Mouse (Mus musculus) hindbrain, embryonic 10.5 days (tissue): ENCODE data around the gene Dner. TPM values are rescaled to one million over a fixed set of nuclear protein-coding genes. Genes with fewer than 3 reads are reported as not detected.

Source experiments
- DNase-seq: peaks from one replicate; pipeline ENCODE4 v3.0.0-alpha.2; 2017; ENCODE audit warnings: low spot score
- H3K27ac ChIP-seq: fragments of 300-500 bp; sonication (generic); 2 replicates; pipeline ENCODE4 v1.5.1; 2016; ENCODE audit warnings: mild to moderate bottlenecking, moderate library complexity
- H3K27me3 ChIP-seq: fragments of 300-500 bp; sonication (generic); 2 replicates; pipeline ENCODE4 v1.6.1; 2016; ENCODE audit warnings: mild to moderate bottlenecking; ENCODE audit not compliant: poor library complexity, insufficient read depth, severe bottlenecking
- H3K36me3 ChIP-seq: fragments of 300-500 bp; sonication (generic); 2 replicates; pipeline ENCODE4 v1.6.1; 2016; ENCODE audit warnings: mild to moderate bottlenecking, moderate library complexity
- H3K4me1 ChIP-seq: fragments of 300-500 bp; sonication (generic); replicated peaks from 2 replicates; pipeline ENCODE4 v1.6.1; 2016; ENCODE audit warnings: mild to moderate bottlenecking
- H3K4me3 ChIP-seq: fragments of 300-500 bp; sonication (generic); 2 replicates; pipeline ENCODE4 v1.5.1; 2016; ENCODE audit warnings: mild to moderate bottlenecking, moderate library complexity
- H3K9me3 ChIP-seq: fragments of 300-500 bp; sonication (generic); 2 replicates; pipeline ENCODE4 v1.6.1; 2016; ENCODE audit warnings: mild to moderate bottlenecking, moderate library complexity
- WGBS: fragments of 180-500 bp; shearing (Covaris S2); methylation state at CpG from one replicate; pipeline ENCODE4 v1.1.7; 2016; 5-methylcytosine and 5-hydroxymethylcytosine counted together
- polyA plus RNA-seq: library from polyadenylated mRNA; unstranded; fragments of >200 nt; fragmentation: Nextera tagmentation; extraction: Ambion mirVana; gene quantifications from 2 replicates; pipeline ENCODE4 v1.2.1, GENCODE M21; 2016

Dner gene
- polyA plus RNA-seq, 1 experiment from 2014 or later, result 37.3 TPM

DNA sequence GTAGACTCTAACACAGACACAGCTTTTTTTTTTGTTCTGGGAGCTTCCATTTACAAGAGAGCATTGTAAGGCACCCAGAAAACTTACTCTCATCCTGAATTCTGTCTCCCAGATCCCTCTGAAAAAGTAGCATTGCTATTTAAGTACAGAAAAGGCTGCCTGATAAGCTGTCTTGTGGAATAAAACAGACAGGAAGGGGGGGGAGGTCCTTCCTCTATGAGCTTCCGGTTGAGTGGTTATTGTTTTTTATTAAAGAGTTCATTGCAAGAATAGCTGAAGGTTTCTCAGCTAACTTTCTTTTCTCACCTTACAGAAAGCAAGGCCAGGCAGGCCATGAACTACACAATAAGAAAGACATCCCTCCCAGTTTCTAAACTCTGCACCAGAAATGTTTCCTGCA is 77.9 kb downstream of the Dner start:
- Histone ChIP-seq H3K4me1 (peaks cover 48% of the 10 kb centered on the region), H3K36me3 (no peaks in the 10 kb centered on the region), H3K27me3 (no peaks in the 10 kb centered on the region), H3K4me3 (no peak overlapping the region), H3K27ac (no peak overlapping the region), H3K9me3 (no peaks in the 10 kb centered on the region)
- DNase-seq, result no peak
- WGBS, result 77% methylated on average over 1 of the region's 1 CpGs

GRCm38 (mm10) chr1:84616133-84616532 is 79.9 kb downstream of the Dner start:
- H3K27ac ChIP-seq, result no peak overlapping the region
- peaks cover 36% of the 10 kb centered on the region for H3K4me1 ChIP-seq
- H3K27me3 ChIP-seq, result no peaks in the 10 kb centered on the region
- no peak for DNase-seq
- no peak overlapping the region for H3K4me3 ChIP-seq
- H3K36me3 ChIP-seq, result no peaks in the 10 kb centered on the region
- H3K9me3 ChIP-seq, result no peaks in the 10 kb centered on the region

DNA sequence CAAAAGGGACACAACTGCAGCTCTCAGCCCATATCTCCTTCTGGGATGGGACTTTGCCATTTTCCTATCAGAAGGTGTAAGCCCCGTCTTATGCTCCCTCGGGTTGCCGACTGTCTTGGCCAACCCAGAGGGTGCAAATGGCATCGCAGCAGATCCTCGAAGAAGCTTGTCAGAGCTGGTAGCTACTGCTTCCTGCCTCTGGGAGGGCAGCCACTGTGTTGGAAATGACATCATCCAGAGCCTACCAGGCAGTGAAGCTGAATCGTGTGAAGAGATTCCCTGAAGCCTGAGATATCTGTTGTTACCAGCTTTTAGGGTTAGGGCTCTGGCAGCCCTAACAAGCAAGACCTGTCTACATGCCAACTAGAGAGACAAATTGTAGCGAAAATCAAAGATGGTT is 81.4 kb downstream of the Dner start:
- Histone ChIP-seq H3K27me3 (no peaks in the 10 kb centered on the region), H3K36me3 (no peaks in the 10 kb centered on the region), H3K27ac (no peak overlapping the region), H3K9me3 (no peaks in the 10 kb centered on the region), H3K4me3 (no peak overlapping the region), H3K4me1 (peaks cover 31% of the 10 kb centered on the region)
- WGBS, result 90% methylated on average over 7 of the region's 7 CpGs
- DNase-seq, result no peak

GRCm38 (mm10) chr1:84613119-84613518 is 82.9 kb downstream of the Dner start:
- Histone ChIP-seq H3K27me3 (no peaks in the 10 kb centered on the region), H3K27ac (peak overlapping the region; percentile 19; the same call in 1 of the 2 replicates), H3K4me3 (no peak overlapping the region), H3K9me3 (no peaks in the 10 kb centered on the region), H3K4me1 (peaks cover 28% of the 10 kb centered on the region), H3K36me3 (no peaks in the 10 kb centered on the region)
- DNase-seq, result peak; percentile 56
- WGBS, result 41% methylated on average over 8 of the region's 8 CpGs

DNA sequence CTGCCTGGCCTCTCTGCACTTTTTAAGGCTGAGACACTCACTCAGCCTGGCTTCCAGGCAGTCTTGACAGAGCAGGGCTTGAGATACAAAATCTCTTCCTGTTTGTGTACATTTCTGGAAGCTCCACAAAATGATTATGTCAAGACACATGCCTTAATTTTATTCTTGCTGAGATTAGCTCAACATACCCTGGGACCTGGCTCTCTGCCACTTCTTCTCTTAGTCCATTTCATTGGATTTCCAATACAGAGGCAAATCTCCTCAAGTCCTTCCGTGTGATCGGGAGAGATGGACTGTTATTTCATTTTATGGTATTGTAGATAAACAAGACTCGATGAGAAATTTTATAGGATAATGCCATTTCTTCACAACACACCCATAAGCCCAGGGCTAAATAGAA is 84.7 kb downstream of the Dner start:
- Histone ChIP-seq H3K9me3 (no peaks in the 10 kb centered on the region), H3K27ac (no peak overlapping the region), H3K27me3 (no peaks in the 10 kb centered on the region), H3K4me3 (no peak overlapping the region), H3K4me1 (peaks cover 18% of the 10 kb centered on the region), H3K36me3 (no peaks in the 10 kb centered on the region)
- DNase-seq, result no peak
- 87% methylated on average over 3 of the region's 3 CpGs for WGBS

DNA sequence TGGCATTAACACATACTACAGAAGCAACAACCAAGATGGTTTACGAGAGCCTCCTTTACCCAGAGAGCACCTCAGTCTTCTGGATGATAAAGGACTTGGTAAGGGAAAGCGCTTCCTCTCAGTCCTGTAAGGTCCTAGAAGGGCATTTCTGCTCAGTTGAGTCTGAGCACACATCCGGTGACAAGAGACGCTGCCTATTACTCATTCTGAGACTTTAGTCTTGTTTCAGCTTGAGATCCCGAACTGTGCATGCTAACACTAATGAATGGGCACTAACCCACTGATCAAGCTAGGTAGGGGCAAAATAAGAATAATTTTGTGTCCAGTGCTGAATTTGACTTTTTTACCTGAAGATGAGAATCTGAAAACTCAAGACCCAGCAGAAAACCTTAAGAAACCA is 97.0 kb downstream of the Dner start:
- 94% methylated on average over 5 of the region's 5 CpGs for WGBS
- no peak overlapping the region for H3K4me3 ChIP-seq
- H3K4me1 ChIP-seq, result no peaks in the 10 kb centered on the region
- H3K27me3 ChIP-seq, result no peaks in the 10 kb centered on the region
- no peaks in the 10 kb centered on the region for H3K9me3 ChIP-seq
- DNase-seq, result no peak
- H3K27ac ChIP-seq, result no peak overlapping the region
- no peaks in the 10 kb centered on the region for H3K36me3 ChIP-seq

DNA sequence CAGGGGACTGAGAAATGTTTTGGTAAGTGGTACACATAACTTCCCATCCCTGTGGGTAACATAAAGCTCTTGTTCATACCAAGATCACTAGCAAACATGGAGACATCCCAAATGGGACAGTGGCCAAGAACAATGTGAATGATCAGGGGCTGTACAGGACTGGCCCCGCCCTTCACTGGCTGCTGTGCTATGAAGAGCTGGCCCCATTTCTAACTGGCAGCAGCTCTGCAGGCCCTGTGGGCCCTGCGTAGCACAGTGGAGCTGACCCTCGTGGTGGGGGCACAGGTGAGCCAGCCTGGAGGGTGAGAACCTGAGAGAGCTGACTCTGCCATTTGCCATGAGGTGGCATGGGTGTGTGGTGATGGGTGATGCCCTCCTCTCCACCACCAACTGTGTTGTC is 100.0 kb downstream of the Dner start:
- no peaks in the 10 kb centered on the region for H3K9me3 ChIP-seq
- no peaks in the 10 kb centered on the region for H3K4me1 ChIP-seq
- no peak overlapping the region for H3K4me3 ChIP-seq
- no peak for DNase-seq
- H3K27ac ChIP-seq, result no peak overlapping the region
- H3K27me3 ChIP-seq, result no peaks in the 10 kb centered on the region
- H3K36me3 ChIP-seq, result no peaks in the 10 kb centered on the region
- 82% methylated on average over 3 of the region's 3 CpGs for WGBS

DNA sequence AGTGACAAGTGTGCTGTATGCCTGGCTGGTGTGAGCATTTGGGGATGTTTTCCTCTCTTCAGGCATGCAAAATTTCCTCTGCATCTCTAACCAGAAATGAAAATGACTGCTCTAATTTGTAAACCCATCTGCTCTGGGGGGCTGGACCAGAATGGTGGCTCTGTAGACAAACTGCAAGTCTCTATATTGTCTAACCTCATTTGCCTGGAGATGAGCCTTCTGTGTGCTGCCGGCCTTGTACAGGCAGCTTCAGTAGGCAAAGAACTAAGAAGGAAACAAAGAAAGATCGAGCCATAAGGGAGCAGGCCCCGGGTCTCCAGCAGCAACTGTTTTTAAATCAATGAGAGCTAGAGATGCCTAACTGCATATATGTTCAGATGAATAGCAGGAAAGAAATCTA is 103.6 kb downstream of the Dner start:
- H3K27ac ChIP-seq, result no peak overlapping the region
- no peak for DNase-seq
- H3K4me3 ChIP-seq, result no peak overlapping the region
- H3K36me3 ChIP-seq, result no peaks in the 10 kb centered on the region
- peaks cover 13% of the 10 kb centered on the region for H3K4me1 ChIP-seq
- 81% methylated on average over 3 of the region's 3 CpGs for WGBS
- H3K27me3 ChIP-seq, result no peaks in the 10 kb centered on the region
- no peaks in the 10 kb centered on the region for H3K9me3 ChIP-seq

DNA sequence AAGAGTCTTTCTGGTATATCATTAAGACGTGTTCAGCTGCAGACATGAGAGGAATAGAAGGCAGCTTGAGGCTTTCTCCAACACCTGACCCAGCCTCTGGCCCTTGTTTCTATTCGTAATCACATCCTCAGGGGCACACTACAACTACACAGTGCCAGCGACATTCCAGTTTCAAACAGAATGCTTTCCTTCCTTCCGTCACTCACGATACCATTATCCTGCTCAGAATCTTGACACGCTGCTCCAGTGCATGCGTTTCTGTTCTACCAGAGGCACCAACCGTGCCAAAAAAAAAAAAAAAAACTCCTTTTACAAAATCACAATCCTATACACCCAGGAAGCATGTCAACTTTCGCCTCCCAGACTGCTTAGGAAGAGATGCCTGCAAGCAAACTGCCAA is 105.5 kb downstream of the Dner start:
- H3K4me1 ChIP-seq, result peaks cover 20% of the 10 kb centered on the region
- no peaks in the 10 kb centered on the region for H3K9me3 ChIP-seq
- WGBS, result 72% methylated on average over 9 of the region's 9 CpGs
- no peaks in the 10 kb centered on the region for H3K27me3 ChIP-seq
- no peak overlapping the region for H3K27ac ChIP-seq
- no peak overlapping the region for H3K4me3 ChIP-seq
- no peaks in the 10 kb centered on the region for H3K36me3 ChIP-seq
- no peak for DNase-seq

DNA sequence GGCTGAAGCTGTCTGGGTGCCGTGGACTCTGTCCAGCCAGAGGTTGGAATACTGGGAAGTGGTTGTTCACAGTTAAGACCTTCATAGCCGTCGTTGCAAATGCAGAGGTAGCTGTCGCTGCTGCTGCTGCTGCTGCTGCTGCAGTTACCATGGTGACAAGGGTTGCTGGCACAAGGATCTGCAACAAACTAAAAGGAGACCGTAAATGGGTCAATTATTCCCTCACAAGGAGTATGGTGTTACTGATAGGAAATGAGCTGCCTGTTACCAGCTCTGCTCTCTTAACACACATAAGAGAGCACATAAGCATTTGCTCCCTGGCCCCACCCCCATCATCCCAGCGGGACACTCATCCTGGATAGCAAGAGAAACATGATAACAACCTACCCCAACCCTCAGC is 110.6 kb downstream of the Dner start:
- DNase-seq, result peak; percentile 35
- 14% methylated on average over 6 of the region's 6 CpGs for WGBS
- Histone ChIP-seq H3K27me3 (no peaks in the 10 kb centered on the region), H3K9me3 (no peaks in the 10 kb centered on the region), H3K27ac (no peak overlapping the region), H3K4me1 (peaks cover 24% of the 10 kb centered on the region), H3K36me3 (no peaks in the 10 kb centered on the region), H3K4me3 (no peak overlapping the region)

- WGBS, result 62% methylated on average over 2 of the region's 2 CpGs
- H3K4me3 ChIP-seq, result no peak overlapping the region
- H3K4me1 ChIP-seq, result peaks cover 12% of the 10 kb centered on the region
- H3K27me3 ChIP-seq, result no peaks in the 10 kb centered on the region
- H3K9me3 ChIP-seq, result no peaks in the 10 kb centered on the region
- DNase-seq, result peak; percentile 50
- H3K27ac ChIP-seq, result no peak overlapping the region
- H3K36me3 ChIP-seq, result no peaks in the 10 kb centered on the region
Measured at GRCm38 (mm10) chr1:84581812-84582211, 114.2 kb downstream of the Dner start.

GRCm38 (mm10) chr1:84561841-84562240 is 134.2 kb downstream of the Dner start:
- 86% methylated on average over 8 of the region's 8 CpGs for WGBS
- Histone ChIP-seq H3K36me3 (no peaks in the 10 kb centered on the region), H3K4me3 (no peak overlapping the region), H3K9me3 (no peaks in the 10 kb centered on the region), H3K27me3 (no peaks in the 10 kb centered on the region), H3K4me1 (0 out of 2 replicates have a peak, but pooled peaks cover 4% of the 10 kb centered on the region), H3K27ac (no peak overlapping the region)
- no peak for DNase-seq

- no peaks in the 10 kb centered on the region for H3K36me3 ChIP-seq
- no peak overlapping the region for H3K27ac ChIP-seq
- no peak for DNase-seq
- 0 out of 2 replicates have a peak, but pooled peaks cover 4% of the 10 kb centered on the region for H3K4me1 ChIP-seq
- H3K9me3 ChIP-seq, result no peaks in the 10 kb centered on the region
- whole genome bisulfite sequencing, result 85% methylated on average over 4 of the region's 4 CpGs
- H3K4me3 ChIP-seq, result no peak overlapping the region
- no peaks in the 10 kb centered on the region for H3K27me3 ChIP-seq
Measured at GRCm38 (mm10) chr1:84561387-84561786, 134.6 kb downstream of the Dner start.
